In genomic region chr5:53009027-53009769, GRCm38 (mm10) we compare ENCODE assay signal across 19 mouse cellular contexts. TPM values are rescaled to one million over a fixed set of nuclear protein-coding genes. Genes with fewer than 3 reads are reported as not detected.
"Had no signal": no experiment of that assay in that cellular context is flagged by ENCODE, and none has a peak within 500 bp of the region (broad histone marks: within the 10 kb centered on the region; RNA-seq: fewer than 3 reads in every experiment).

No protein-coding gene starts in this region.

- H3K4me3 ChIP-seq: left cerebral cortex, adult 2 months; liver, embryonic 13.5 days; megakaryocyte, embryonic 14.5 days; midbrain, embryonic 10.5 days; midbrain, embryonic 13.5 days; myocyte; neural tube, embryonic 13.5 days; stomach, embryonic 15.5 days had no signal

- DNase-seq: layer of hippocampus, postnatal 36 days; liver, embryonic 13.5 days; lung, adult 2 months; lung, postnatal 36 days; retina, postnatal 1 day; right cerebral cortex, postnatal 25 days; spleen, adult 18-20 months; thymus, postnatal 36 days had no signal

- H3K27ac ChIP-seq: left cerebral cortex, adult 2 months; liver, embryonic 13.5 days; midbrain, embryonic 10.5 days; midbrain, embryonic 13.5 days; neural tube, embryonic 13.5 days; stomach, embryonic 15.5 days had no signal

- ATAC-seq: intestine, postnatal 0 days; lung, postnatal 0 days; midbrain, embryonic 13.5 days; midbrain, embryonic 16.5 days had no signal

- H3K9me3 ChIP-seq: liver, embryonic 13.5 days; midbrain, embryonic 10.5 days; midbrain, embryonic 13.5 days; neural tube, embryonic 13.5 days; stomach, embryonic 15.5 days had no signal

- H3K27me3 ChIP-seq: liver, embryonic 13.5 days; megakaryocyte, embryonic 14.5 days; midbrain, embryonic 13.5 days; neural tube, embryonic 13.5 days; stomach, embryonic 15.5 days had no signal

- H3K36me3 ChIP-seq: liver, embryonic 13.5 days; midbrain, embryonic 10.5 days; midbrain, embryonic 13.5 days; neural tube, embryonic 13.5 days; stomach, embryonic 15.5 days had no signal

- H3K9ac ChIP-seq: liver, embryonic 13.5 days; midbrain, embryonic 13.5 days; neural tube, embryonic 13.5 days; stomach, embryonic 15.5 days had no signal

- H3K4me2 ChIP-seq: liver, embryonic 13.5 days; midbrain, embryonic 13.5 days; neural tube, embryonic 13.5 days; stomach, embryonic 15.5 days had no signal

- H3K4me1 ChIP-seq: liver, embryonic 13.5 days; megakaryocyte, embryonic 14.5 days; midbrain, embryonic 10.5 days; midbrain, embryonic 13.5 days; neural tube, embryonic 13.5 days; stomach, embryonic 15.5 days had no signal

RNA-seq across cellular contexts. Expression of gene Slc34a2, which starts 28.7 kb away (rescaled TPM):
- polyA plus RNA-seq: limb, embryonic 11.5 days; midbrain, embryonic 10.5 days; midbrain, embryonic 13.5 days; myocyte had no signal
